Mouse (Mus musculus) bone marrow, adult 2 months (tissue): ENCODE results near the gene Il16.

Source experiments
- CTCF ChIP-seq: fragments of 200-500 bp; IDR thresholded peaks from 2 replicates; pipeline ENCODE4 v1.5.1; 2011; ENCODE audit warnings: low read length, control low read depth; ENCODE audit not compliant: control insufficient read depth, insufficient read depth
- POLR2A ChIP-seq: fragments of 200-500 bp; IDR thresholded peaks from 2 replicates; pipeline ENCODE4 v1.6.1; 2011; ENCODE audit warnings: low read depth, mild to moderate bottlenecking, control low read depth, low read length, borderline replicate concordance; ENCODE audit not compliant: control insufficient read depth

- TF ChIP-seq CTCF: no peak
- no peak for TF ChIP-seq POLR2A
Measured at GRCm38 (mm10) chr7:83717021-83717725, 28.4 kb downstream of the Il16 start.
